Mouse (Mus musculus): Measurements from ENCODE around the gene Klk1b27. TPM values are rescaled to one million over a fixed set of nuclear protein-coding genes. Genes with fewer than 3 reads are reported as not detected.

Klk1b27 gene
- polyA plus RNA-seq (2017; shearing (Covaris generic)) = not detected

DNA sequence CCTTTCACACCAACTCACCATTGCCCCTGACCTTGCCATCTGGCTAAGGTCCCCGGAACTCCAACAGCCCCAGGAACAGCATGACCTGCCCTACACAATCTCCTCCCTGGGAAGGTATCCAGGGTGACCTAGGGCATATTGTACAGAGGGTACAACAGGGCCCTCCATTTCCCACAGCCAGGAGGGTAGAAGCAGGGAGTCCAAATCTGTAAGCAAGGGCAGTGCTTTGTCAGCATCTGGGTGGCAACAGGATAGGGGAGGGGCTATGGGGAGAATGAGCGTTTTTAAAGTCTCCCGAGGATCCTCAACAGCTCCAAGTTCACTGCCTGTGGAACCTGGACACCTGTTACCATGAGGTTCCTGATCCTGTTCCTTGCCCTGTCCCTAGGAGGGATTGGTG, at the start of gene Klk1b27:
Gene Klk1b27 (plus strand): TSS at position 301 of the 400 bp plus-strand sequence.

GRCm38 (mm10) chr7:44011868-44012267, 40.2 kb upstream of the Klk1b27 start, which contains the start of gene Klk1b26:
TSS of gene Klk1b26 (plus strand) at chr7:44012168.

DNA sequence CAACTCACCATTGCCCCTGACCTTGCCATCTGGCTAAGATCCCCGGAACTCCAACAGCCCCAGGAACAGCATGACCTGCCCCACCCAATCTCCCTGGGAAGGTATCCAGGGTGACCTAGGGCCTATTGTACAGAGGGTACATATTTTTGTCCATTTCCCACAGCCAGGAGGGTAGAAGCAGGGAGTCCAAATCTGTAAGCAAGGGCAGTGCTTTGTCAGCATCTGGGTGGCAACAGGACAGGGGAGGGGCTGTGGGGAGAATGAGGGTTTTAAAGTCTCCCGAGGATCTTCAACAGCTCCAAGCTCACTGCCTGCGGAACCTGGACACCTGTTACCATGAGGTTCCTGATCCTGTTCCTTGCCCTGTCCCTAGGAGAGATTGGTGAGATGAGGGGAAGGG, 49.9 kb downstream of the Klk1b27 start, which contains the start of gene Klk1b21:
Gene Klk1b21 (plus strand): TSS at position 301 of the 400 bp plus-strand sequence.

Other genes starting within 250 kb of the Klk1b27 start
- not detected for gene Klk7, start 241.0 kb upstream of the Klk1b27 start, polyA plus RNA-seq (2017; shearing (Covaris generic))
- not detected for gene Klk6, start 227.8 kb upstream of the Klk1b27 start, polyA plus RNA-seq (2017; shearing (Covaris generic))
- not detected for gene Klk5, start 210.3 kb upstream of the Klk1b27 start, polyA plus RNA-seq (2017; shearing (Covaris generic))
- gene Klk4, start 171.1 kb upstream of the Klk1b27 start, polyA plus RNA-seq (2017; shearing (Covaris generic)) = not detected
- gene Klk15, start 118.5 kb upstream of the Klk1b27 start, polyA plus RNA-seq (2017; shearing (Covaris generic)) = not detected
- gene Klk1b8, start 101.6 kb upstream of the Klk1b27 start, polyA plus RNA-seq (2017; shearing (Covaris generic)) = 0.90 TPM
- not detected for gene Klk1b1, start 85.5 kb upstream of the Klk1b27 start, polyA plus RNA-seq (2017; shearing (Covaris generic))
- not detected for gene Klk1b9, start 76.2 kb upstream of the Klk1b27 start, polyA plus RNA-seq (2017; shearing (Covaris generic))
- not detected for gene Klk1b11, start 56.4 kb upstream of the Klk1b27 start, polyA plus RNA-seq (2017; shearing (Covaris generic))
- gene Klk1b26, start 40.1 kb upstream of the Klk1b27 start, polyA plus RNA-seq (2017; shearing (Covaris generic)) = not detected
- gene Klk1b21, start 50.0 kb downstream of the Klk1b27 start, polyA plus RNA-seq (2017; shearing (Covaris generic)) = not detected
- gene Klk1b22, start 60.4 kb downstream of the Klk1b27 start, polyA plus RNA-seq (2017; shearing (Covaris generic)) = not detected
- gene Klk1b16, start 84.5 kb downstream of the Klk1b27 start, polyA plus RNA-seq (2017; shearing (Covaris generic)) = not detected
- gene Klk1b24, start 135.9 kb downstream of the Klk1b27 start, polyA plus RNA-seq (2017; shearing (Covaris generic)) = not detected
- gene Klk1b3, start 145.9 kb downstream of the Klk1b27 start, polyA plus RNA-seq (2017; shearing (Covaris generic)) = not detected
- gene Klk1b4, start 155.1 kb downstream of the Klk1b27 start, polyA plus RNA-seq (2017; shearing (Covaris generic)) = not detected
- not detected for gene Klk1b5, start 163.7 kb downstream of the Klk1b27 start, polyA plus RNA-seq (2017; shearing (Covaris generic))
- gene Klk1, start 173.1 kb downstream of the Klk1b27 start, polyA plus RNA-seq (2017; shearing (Covaris generic)) = not detected
- not detected for gene Gm36864, start 183.9 kb downstream of the Klk1b27 start, polyA plus RNA-seq (2017; shearing (Covaris generic))
- gene 1700028J19Rik, start 194.4 kb downstream of the Klk1b27 start, polyA plus RNA-seq (2017; shearing (Covaris generic)) = 0.62 TPM
- 218 TPM for gene 2410002F23Rik, start 194.4 kb downstream of the Klk1b27 start, polyA plus RNA-seq (2017; shearing (Covaris generic))
- gene Acp4, start 205.1 kb downstream of the Klk1b27 start, polyA plus RNA-seq (2017; shearing (Covaris generic)) = not detected
- gene Gm15517, start 209.2 kb downstream of the Klk1b27 start, polyA plus RNA-seq (2017; shearing (Covaris generic)) = not detected

Data from effector memory CD4-positive, alpha-beta T cell, adult 7 months (primary cell).